Mouse (Mus musculus): ENCODE measurements around the gene Zfp108. TPM values are rescaled to one million over a fixed set of nuclear protein-coding genes. Genes with fewer than 3 reads are reported as not detected.
A peak's percentile ranks its signal among the peaks of the same experiment; 100 is the strongest.

The Zfp108 gene
- polyA plus RNA-seq, 1 experiment from 2014 or later = 6.7 TPM

GRCm38 (mm10) chr7:24300771-24301282, 46.2 kb downstream of the Zfp108 start, which contains the start of gene Zfp61:
Gene Zfp61, minus strand, starts transcription at chr7:24301232.
- 0% methylated on average over 13 of the region's 13 CpGs for WGBS
- Histone ChIP-seq H3K9ac (ENCODE audit: low read depth, low read length) (peak within 1 kb of the TSS; percentile 84; the same call in 1 of the 2 replicates), H3K36me3 (ENCODE audit: control insufficient read depth, insufficient read depth, low read length) (peaks cover 30% of the 10 kb centered on the region), H3K4me3 (ENCODE audit: low read depth, low read length) (peak within 1 kb of the TSS; percentile 75), H3K4me1 (ENCODE audit: control insufficient read depth, insufficient read depth, low read length) (peaks cover 22% of the 10 kb centered on the region), H3K27me3 (ENCODE audit: control insufficient read depth, insufficient read depth, low read depth, low read length) (no peaks in the 10 kb centered on the region), H3K4me2 (ENCODE audit: low read length) (peak within 1 kb of the TSS; percentile 86), H3K9me3 (replicated peaks; ENCODE audit: control insufficient read depth, low read length, poor library complexity, severe bottlenecking) (no peaks in the 10 kb centered on the region), H3K27ac (ENCODE audit: low read length) (no peak within 1 kb of the TSS; the same call in 1 of the 2 replicates)
- ATAC-seq = no peak

Other genes with a start within 250 kb of the Zfp108 start
- not detected in 2 replicates for gene Vmn1r183, start 201.5 kb upstream of the Zfp108 start, polyA plus RNA-seq (2015; fragmentation: Nextera tagmentation; extraction: Ambion mirVana)
- 41.9 and 44.2 TPM in 2 replicates for gene Zfp180, start 172.9 kb upstream of the Zfp108 start, polyA plus RNA-seq (2015; fragmentation: Nextera tagmentation; extraction: Ambion mirVana)
- gene Zfp112, start 142.5 kb upstream of the Zfp108 start, polyA plus RNA-seq (2015; fragmentation: Nextera tagmentation; extraction: Ambion mirVana) = 11.2 and 12.1 TPM in 2 replicates
- gene Zfp235, start 120.6 kb upstream of the Zfp108 start, polyA plus RNA-seq (2015; fragmentation: Nextera tagmentation; extraction: Ambion mirVana) = 23.0 and 24.5 TPM in 2 replicates
- 4.8 and 5.3 TPM in 2 replicates for gene Zfp114, start 79.7 kb upstream of the Zfp108 start, polyA plus RNA-seq (2015; fragmentation: Nextera tagmentation; extraction: Ambion mirVana)
- gene Zfp111, start 43.4 kb upstream of the Zfp108 start, polyA plus RNA-seq (2015; fragmentation: Nextera tagmentation; extraction: Ambion mirVana) = 4.9 and 5.4 TPM in 2 replicates
- gene Zfp109, start 17.2 kb upstream of the Zfp108 start, polyA plus RNA-seq (2015; fragmentation: Nextera tagmentation; extraction: Ambion mirVana) = 4.3 and 5.5 TPM in 2 replicates
- gene Zfp93, start 15.6 kb downstream of the Zfp108 start, polyA plus RNA-seq (2015; fragmentation: Nextera tagmentation; extraction: Ambion mirVana) = 7.1 and 7.5 TPM in 2 replicates
- gene Zfp61, start 46.4 kb downstream of the Zfp108 start, polyA plus RNA-seq (2015; fragmentation: Nextera tagmentation; extraction: Ambion mirVana) = 46.2 and 46.3 TPM in 2 replicates
- 22.2 and 23.1 TPM in 2 replicates for gene Zfp94, start 61.9 kb downstream of the Zfp108 start, polyA plus RNA-seq (2015; fragmentation: Nextera tagmentation; extraction: Ambion mirVana)
- 0.29 TPM in 1 of 2 replicates, not detected in the other for gene Tescl, start 79.1 kb downstream of the Zfp108 start, polyA plus RNA-seq (2015; fragmentation: Nextera tagmentation; extraction: Ambion mirVana)
- not detected in 2 replicates for gene Lypd5, start 94.4 kb downstream of the Zfp108 start, polyA plus RNA-seq (2015; fragmentation: Nextera tagmentation; extraction: Ambion mirVana)
- 0.81 and 0.84 TPM in 2 replicates for gene Kcnn4, start 115.5 kb downstream of the Zfp108 start, polyA plus RNA-seq (2015; fragmentation: Nextera tagmentation; extraction: Ambion mirVana)
- 38.3 and 39.4 TPM in 2 replicates for gene Smg9, start 144.8 kb downstream of the Zfp108 start, polyA plus RNA-seq (2015; fragmentation: Nextera tagmentation; extraction: Ambion mirVana)
- gene Irgc1, start 197.5 kb downstream of the Zfp108 start, polyA plus RNA-seq (2015; fragmentation: Nextera tagmentation; extraction: Ambion mirVana) = not detected in 2 replicates
- gene Plaur, start 207.7 kb downstream of the Zfp108 start, polyA plus RNA-seq (2015; fragmentation: Nextera tagmentation; extraction: Ambion mirVana) = 1.6 and 1.8 TPM in 2 replicates
- 63.2 and 75.3 TPM in 2 replicates for gene Cadm4, start 227.2 kb downstream of the Zfp108 start, polyA plus RNA-seq (2015; fragmentation: Nextera tagmentation; extraction: Ambion mirVana)

All from midbrain, embryonic 16.5 days (tissue).